Mouse (Mus musculus) CH12.LX (cell line): ENCODE measurements at regions not wholly inside any gene's neighbourhood (a gene's known extent, or its start where the extent isn't known, plus 50 kb on each side); places are given as distances from the start of the nearest gene placed in this dataset.

Source experiments
- CHD1 ChIP-seq: IDR thresholded peaks from 2 replicates; pipeline ENCODE4 v1.6.1; 2012; ENCODE audit warnings: low read depth, low read length, improper control_type of control experiment, inconsistent platforms
- CTCF ChIP-seq, 2 experiments: IDR thresholded peaks in 1 of 2; conservative IDR thresholded peaks in 1 of 2; 2 replicates each; pipeline ENCODE4 v1.5.1; 2011 to 2012; ENCODE audit warnings: low read depth in 2 of 2, low read length in 2 of 2, improper control_type of control experiment in 1 of 2, inconsistent platforms in 1 of 2, mild to moderate bottlenecking in 1 of 2, moderate library complexity in 1 of 2
- E2F4 ChIP-seq: IDR thresholded peaks from 2 replicates; pipeline ENCODE4 v1.6.1; 2011; ENCODE audit warnings: low read depth, low read length, improper control_type of control experiment; ENCODE audit not compliant: insufficient replicate concordance
- ELF1 ChIP-seq: IDR thresholded peaks from 2 replicates; pipeline ENCODE4 v1.6.1; 2014; ENCODE audit warnings: low read depth, mild to moderate bottlenecking, inconsistent platforms, low read length, improper control_type of control experiment
- UBTF ChIP-seq: IDR thresholded peaks from 2 replicates; pipeline ENCODE4 v1.6.1; 2012; ENCODE audit warnings: low read depth, mild to moderate bottlenecking, inconsistent platforms, low read length, improper control_type of control experiment, moderate library complexity

DNA sequence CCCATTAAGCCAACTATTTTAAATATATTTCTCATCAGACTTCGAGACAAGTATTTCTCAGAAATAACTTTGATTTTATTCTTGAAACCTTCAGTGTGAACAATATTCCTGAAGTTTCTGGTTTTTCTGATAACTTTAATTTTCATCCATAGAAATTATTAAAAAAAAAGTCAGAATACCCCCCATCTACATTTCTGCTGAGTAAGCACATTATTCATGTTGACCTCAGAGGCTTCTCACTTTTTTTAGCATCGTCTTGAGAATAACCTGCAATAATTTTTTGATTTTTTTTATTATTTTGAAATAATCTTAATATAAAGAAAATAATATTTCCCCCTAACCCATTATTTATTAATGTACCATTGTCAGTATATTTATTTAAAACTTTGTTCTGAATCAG, 166.1 kb upstream of the Ppp2r3a start:
- no peak for TF ChIP-seq ELF1
- TF ChIP-seq E2F4, result no peak
- no peak for TF ChIP-seq CTCF (conservative IDR thresholded peaks at IDR 0.05 in 1 of 2, IDR thresholded peaks at IDR 0.05 in 1 of 2; ENCODE audit: low read depth in 2 of 2, low read length in 2 of 2)
- no peak for TF ChIP-seq UBTF
- no peak for TF ChIP-seq CHD1
